Mouse (Mus musculus) erythroblast, embryonic 14.5 days (primary cell): ENCODE data around the gene Vmn2r111. TPM values are rescaled to one million over a fixed set of nuclear protein-coding genes. Genes with fewer than 3 reads are reported as not detected.
"Not testable (repeated sequence)": the region's sequence is repeated elsewhere in the genome, so short reads cannot be mapped to it uniquely, and the experiment has no call there.

Experiments used
- H3K27me3 ChIP-seq: 2 replicates; pipeline ENCODE4 v1.6.1; 2012; ENCODE audit warnings: inconsistent platforms; ENCODE audit not compliant: control insufficient read depth
- H3K36me3 ChIP-seq: 2 replicates; pipeline ENCODE4 v1.6.1; 2012; ENCODE audit warnings: mild to moderate bottlenecking, inconsistent platforms; ENCODE audit not compliant: control insufficient read depth
- H3K4me1 ChIP-seq: 2 replicates; pipeline ENCODE4 v1.6.1; 2012; ENCODE audit warnings: inconsistent platforms; ENCODE audit not compliant: control insufficient read depth
- H3K4me3 ChIP-seq: replicated peaks from 2 replicates; pipeline ENCODE3; 2012; ENCODE audit warnings: moderate library complexity, mild to moderate bottlenecking, inconsistent platforms
- H3K9me3 ChIP-seq: 2 replicates; pipeline ENCODE4 v1.6.1; 2012; ENCODE audit warnings: low read length, inconsistent platforms, mixed read lengths; ENCODE audit not compliant: control insufficient read depth
- GATA1 ChIP-seq: IDR thresholded peaks from 2 replicates; pipeline ENCODE4 v1.6.1; 2012; ENCODE audit warnings: low read length, inconsistent platforms, mixed read lengths
- TAL1 ChIP-seq: IDR thresholded peaks from 3 replicates; pipeline ENCODE4 v1.6.1; 2012; ENCODE audit warnings: low read length, inconsistent platforms, mixed read lengths
- polyA plus RNA-seq: library from polyadenylated mRNA; stranded (reverse); fragments of >175 nt; gene quantifications from 2 replicates; pipeline ENCODE4 v1.2.3, GENCODE M21; 2012

Vmn2r111 gene
- 0.01 TPM in 1 of 2 replicates, not detected in the other for polyA plus RNA-seq

DNA sequence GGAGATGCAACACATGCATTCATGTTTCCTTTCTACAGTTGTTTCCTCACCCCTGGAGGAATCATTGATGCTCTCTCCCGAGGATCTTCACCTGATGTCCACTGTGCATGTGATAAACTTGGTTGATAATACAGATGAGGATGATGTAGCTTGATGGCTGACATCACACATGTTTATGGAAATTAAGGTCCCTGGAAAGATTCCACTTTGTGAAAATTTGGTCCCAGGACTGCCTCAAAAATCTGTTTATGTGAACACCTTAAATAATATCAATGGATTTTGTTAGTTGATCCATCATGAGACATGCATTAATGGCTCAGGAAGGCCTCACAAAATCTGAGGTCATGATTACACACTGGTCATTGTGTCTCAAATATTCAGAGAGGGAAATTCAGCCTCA, at the start of gene Vmn2r111:
Vmn2r111 (minus strand) TSS at position 101 of the 400 bp plus-strand sequence.
- H3K9me3 ChIP-seq, H3K27me3 ChIP-seq, H3K4me3 ChIP-seq, H3K36me3 ChIP-seq, H3K4me1 ChIP-seq: not testable (repeated sequence)

DNA sequence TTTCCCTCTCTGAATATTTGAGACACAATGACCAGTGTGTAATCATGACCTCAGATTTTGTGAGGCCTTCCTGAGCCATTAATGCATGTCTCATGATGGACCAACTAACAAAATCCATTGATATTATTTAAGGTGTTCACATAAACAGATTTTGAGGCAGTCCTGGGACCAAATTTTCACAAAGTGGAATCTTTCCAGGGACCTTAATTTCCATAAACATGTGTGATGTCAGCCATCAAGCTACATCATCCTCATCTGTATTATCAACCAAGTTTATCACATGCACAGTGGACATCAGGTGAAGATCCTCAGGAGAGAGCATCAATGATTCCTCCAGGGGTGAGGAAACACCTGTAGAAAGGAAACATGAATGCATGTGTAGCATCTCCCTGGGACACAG, 27.4 kb upstream of the Vmn2r111 start, which contains the start of gene Vmn2r112:
Vmn2r112 (plus strand) TSS at position 301 of the 400 bp plus-strand sequence.
- not testable (repeated sequence) for H3K4me1 ChIP-seq, H3K36me3 ChIP-seq, H3K4me3 ChIP-seq, H3K9me3 ChIP-seq, H3K27me3 ChIP-seq

DNA sequence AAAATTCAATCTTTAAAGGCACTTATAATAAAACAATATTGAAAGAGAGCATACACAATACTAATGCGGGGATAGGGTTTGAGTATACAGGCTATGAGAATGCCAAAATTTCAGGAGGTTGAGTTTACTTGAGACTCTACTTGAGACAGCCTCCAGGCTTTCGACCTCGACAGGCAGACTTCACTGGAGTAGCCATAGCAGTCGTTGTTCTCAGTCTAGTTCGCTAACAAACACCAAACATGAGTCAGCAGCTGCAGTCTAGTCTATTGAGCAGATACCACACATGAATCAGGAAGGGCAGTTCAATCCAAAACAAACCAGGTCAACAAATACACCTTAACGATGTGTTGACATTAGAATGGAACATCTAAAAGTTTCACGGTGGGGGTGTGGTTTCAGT, 52.8 kb downstream of the Vmn2r111 start:
- not testable (repeated sequence) for H3K4me3 ChIP-seq, H3K36me3 ChIP-seq, H3K27me3 ChIP-seq, H3K4me1 ChIP-seq, H3K9me3 ChIP-seq

DNA sequence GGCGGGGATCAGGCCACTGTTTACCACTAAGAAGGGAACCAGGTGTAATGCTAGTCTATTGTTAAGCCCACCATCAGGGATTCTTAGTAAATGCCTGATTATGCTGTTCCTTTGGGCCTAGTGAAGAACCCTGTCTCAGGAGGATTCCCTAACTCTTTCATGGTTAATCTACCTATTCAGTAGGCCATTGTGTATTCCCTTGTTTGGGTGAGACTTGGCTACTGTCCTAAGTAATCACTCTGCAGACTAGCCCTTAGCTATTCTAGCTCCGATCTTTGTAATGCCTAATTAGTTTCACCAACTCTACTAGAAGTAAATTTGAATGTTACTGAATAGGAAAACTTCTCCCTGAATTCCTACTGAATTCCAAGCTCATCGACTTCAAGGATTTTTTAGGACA, 53.2 kb downstream of the Vmn2r111 start:
- H3K4me1 ChIP-seq, H3K4me3 ChIP-seq, H3K36me3 ChIP-seq, H3K9me3 ChIP-seq, H3K27me3 ChIP-seq: not testable (repeated sequence)

DNA sequence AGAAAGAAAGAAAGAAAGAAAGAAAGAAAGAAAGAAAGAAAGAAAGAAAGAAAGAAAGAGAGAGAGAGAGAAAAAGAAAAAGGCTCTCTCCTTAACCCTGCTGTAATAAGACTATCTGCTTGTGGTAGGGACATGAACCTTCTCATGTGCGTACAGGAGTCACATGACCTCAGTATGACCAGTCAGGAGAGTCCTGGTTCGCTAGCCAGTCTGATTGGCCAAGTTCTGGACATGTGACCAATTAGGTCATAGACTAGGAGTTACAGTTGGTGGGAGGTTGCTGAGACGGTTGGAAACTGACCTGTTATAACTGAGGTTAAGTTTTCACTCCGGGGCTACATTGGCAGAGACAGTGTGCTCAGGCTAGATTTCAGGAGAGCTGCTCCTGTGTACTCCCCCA, 76.2 kb downstream of the Vmn2r111 start:
- no peak for TF ChIP-seq TAL1
- no peak for TF ChIP-seq GATA1
- Histone ChIP-seq H3K27me3 (no peaks in the 10 kb centered on the region), H3K4me1 (no peaks in the 10 kb centered on the region), H3K4me3 (no peak overlapping the region), H3K9me3 (peaks cover 5% of the 10 kb centered on the region), H3K36me3 (no peaks in the 10 kb centered on the region)

Other genes with a start within 250 kb of the Vmn2r111 start
- gene Zfp944, start 212.1 kb downstream of the Vmn2r111 start, polyA plus RNA-seq = 0.03 and 0.07 TPM in 2 replicates
- not detected in 2 replicates for gene Zfp758, start 212.0 kb downstream of the Vmn2r111 start, polyA plus RNA-seq
- gene Zfp946, start 149.3 kb downstream of the Vmn2r111 start, polyA plus RNA-seq = 0.22 and 0.34 TPM in 2 replicates
- gene Vmn2r112, start 27.5 kb upstream of the Vmn2r111 start, polyA plus RNA-seq = not detected in 2 replicates